Mouse (Mus musculus) left cerebral cortex, postnatal 14 days (tissue): ENCODE measurements around the gene Dhrs3. TPM values are rescaled to one million over a fixed set of nuclear protein-coding genes. Genes with fewer than 3 reads are reported as not detected.

Source experiments
- DNase-seq, 2 experiments: peaks; one replicate each; pipeline ENCODE4 v3.0.0; 2021 to 2022; ENCODE audit warnings: low spot score in 2 of 2, mixed read lengths in 1 of 2
- intact Hi-C: fragments of 180-260 bp; cut with DNase I; formaldehyde crosslinking; loops from one replicate; pipeline ENCODE4 v1.15.1; 2025
- total RNA-seq, 2 experiments: library from RNA; stranded (reverse); gene quantifications; 2 replicates each; pipeline ENCODE4 v1.2.3; 2021

Gene Dhrs3
- total RNA-seq, 2 experiments from 2014 or later: 22.2 TPM

DNA sequence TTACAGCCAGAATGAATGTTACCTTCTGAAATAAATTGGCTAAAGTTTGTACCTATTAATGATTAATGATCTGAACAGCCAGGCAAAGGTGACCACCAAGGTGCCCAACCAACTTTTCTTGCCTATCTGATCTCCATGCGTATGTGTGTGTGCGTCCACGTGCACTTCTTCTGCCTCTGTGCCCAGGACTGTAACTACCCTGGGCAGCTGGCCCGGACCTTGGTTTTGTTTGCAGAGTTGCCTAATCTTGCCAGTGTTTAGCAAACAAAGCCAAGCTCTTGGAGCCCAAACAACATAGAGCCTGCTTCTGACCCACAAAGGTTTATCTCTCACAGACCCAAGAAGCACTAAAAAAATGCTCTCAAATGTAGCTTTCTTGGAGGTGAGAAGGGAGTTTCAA, 64.6 kb downstream of the Dhrs3 start:
- no peak for DNase-seq
- intact Hi-C loops: no loop called here

DNA sequence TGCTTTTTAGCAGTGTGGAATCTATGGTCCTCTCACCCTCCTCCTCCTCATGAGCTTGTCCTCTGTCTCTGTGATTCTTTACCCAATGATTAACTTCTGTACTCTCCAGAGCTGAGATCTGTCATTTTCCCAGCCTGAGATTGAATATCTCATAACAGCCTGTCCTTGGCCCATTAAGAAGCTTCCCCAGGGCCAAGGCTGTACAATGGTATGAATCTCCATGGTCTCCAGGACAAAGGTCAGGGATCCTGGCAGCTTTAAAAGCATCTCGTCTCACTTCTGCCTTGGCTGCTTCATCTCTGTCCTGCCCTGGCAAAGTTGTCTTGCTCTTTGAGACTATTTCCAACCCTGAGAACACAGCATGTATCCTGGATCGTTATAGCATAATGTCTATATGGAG, 65.1 kb downstream of the Dhrs3 start:
- intact Hi-C loops: no loop called here

DNA sequence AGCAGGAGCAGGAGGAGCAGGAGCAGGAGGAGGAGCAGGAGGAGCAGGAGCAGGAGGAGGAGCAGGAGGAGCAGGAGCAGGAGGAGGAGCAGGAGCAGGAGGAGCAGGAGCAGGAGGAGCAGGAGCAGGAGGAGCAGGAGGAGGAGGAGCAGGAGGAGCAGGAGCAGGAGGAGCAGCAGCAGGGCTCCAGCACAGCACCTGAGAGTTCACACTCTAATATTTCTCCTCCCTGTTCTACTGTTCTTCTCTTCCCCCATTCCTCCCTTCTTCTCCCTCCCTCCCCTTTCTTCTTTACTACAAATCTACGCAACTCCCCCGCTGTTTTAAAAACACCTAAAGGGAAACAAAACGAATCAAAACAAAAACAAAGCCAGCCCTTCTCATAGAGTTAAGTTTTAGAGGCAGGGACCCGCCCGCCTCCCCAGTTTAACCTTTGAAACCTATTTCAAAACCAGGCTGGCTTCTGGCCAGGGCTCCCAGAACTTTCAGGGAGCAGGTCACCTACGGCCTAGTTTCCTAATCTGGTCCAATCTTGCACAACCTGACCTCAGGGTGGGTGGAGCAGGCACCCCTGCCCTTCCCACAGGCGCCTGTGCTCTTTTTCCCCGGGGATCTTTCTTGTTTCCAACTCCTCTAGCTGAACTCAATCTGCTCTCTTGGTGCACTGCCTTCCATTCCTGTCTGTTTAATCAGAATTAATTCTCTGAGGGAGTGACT, 67.7 kb downstream of the Dhrs3 start:
- intact Hi-C loops: no loop called here
- no peak for DNase-seq

More for the DNA sequence above, 65.1 kb downstream of the Dhrs3 start:
- DNase-seq: no peak

DNA sequence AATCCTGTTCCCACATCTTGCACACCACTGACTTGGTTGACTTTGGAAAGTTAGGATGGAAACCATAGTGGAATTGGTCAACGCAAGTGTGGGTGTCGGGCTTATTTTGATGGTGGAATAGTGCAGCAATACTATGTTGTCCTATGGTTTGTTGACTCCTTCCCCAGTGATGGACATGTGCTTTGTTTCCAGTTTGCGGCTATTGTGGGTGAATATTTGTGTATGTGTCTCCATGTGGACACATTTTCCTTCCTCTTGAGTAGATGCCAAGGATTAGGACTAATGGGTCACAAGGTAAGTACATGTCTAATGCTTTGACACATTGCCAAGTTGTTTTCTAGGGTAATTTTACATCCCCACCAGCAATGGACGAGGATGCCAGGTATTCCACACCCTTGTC, 68.6 kb downstream of the Dhrs3 start:
- intact Hi-C loops: no loop called here

DNA sequence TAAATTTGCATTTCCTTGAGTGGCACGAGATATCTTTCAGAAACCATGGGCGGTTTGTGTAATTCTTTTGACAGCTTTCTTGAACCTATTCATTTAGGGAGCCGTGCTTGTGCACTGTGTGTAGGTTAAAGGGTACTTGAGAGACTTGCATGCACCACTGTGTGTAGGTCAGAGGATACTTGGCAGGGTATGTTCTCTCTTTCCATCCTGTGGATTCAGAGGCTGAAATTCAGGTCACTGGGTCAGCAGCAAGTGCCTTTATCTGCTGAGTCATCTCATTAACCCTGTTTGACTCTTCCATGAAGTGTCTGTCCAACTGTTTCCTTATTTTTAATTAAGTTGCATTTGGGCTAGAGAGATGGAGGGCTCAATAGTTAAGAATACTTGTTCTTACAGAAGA, 69.1 kb downstream of the Dhrs3 start:
- DNase-seq: no peak
- intact Hi-C loops: no loop called here

More for the DNA sequence above, 68.6 kb downstream of the Dhrs3 start:
- no peak for DNase-seq

DNA sequence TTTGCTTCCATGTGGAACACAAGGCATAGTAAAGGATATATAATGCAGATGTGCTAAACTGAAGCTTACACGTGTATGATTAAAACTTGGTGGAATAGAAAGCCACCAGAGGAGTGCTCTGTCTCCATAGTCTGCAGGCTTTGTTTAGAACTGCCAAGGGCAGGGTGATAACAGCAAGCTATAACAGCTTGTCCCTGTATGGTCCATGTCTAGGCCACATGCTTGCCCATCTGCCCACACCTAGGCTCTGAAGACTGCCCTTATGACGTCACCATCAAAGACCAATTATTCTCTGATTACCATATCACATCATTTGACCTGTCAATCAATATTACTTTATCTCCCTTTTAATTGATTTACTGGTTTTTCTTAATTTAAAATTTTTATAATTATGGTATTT, 72.6 kb downstream of the Dhrs3 start:
- DNase-seq: no peak
- intact Hi-C loops: no loop called here

DNA sequence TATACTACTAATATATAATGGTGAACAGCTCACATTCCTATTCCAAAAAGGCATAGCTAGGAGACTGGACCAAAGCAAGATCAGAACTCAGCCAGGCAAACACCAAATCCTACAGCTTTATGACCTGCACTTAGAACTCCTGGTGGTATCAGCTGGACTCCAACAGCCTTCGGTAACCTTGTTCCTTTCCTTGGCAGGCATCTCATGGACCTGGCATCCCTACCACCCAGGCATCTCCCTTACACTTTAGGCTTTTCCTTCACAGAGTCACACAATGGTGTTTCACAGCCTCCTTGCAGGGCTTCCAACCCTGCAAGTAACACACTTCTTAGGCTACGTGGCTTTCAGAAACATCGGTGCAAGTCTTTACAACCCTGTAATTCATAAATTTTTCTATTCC, 75.7 kb downstream of the Dhrs3 start:
- intact Hi-C loops: no loop called here
- no peak for DNase-seq

DNA sequence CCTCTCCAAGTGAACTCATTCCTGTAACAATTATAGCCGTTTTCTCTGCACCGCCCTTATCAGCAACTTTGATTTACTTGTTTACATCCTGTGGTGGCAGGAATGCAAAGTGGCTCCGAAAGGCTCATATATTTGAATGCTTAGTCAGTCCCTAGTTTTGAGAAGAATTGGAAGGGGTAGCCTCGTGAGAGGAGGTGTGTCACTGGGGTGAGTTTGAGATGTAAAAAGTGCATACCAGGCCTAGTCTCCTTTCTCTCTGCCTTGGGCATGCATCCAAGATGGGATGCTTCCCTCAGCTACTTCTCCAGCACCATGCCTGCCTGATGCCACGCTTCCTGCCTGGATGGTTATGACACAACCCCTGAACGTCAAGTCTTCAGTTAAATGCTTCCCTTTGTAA, 76.4 kb downstream of the Dhrs3 start:
- DNase-seq: no peak
- intact Hi-C loops: no loop called here

DNA sequence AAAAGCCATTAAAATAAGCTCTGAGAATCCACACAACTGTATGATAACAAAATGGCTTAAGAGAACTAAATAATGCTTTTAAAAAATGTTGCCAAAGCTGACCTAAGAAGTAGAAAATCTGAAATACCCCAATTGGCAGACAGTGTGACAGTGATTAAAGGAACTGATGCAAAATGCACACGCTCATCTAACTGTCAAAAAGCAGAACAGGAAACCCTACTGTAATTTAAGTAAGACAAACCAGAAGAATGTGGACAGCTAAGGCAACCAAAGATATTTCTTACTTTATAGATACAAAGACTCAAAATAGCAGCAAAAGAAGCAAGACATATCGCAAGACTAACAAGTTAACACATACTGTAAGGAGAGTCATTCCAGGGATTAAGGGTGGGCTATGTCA, 78.4 kb downstream of the Dhrs3 start:
- no peak for DNase-seq
- intact Hi-C loops: no loop called here

DNA sequence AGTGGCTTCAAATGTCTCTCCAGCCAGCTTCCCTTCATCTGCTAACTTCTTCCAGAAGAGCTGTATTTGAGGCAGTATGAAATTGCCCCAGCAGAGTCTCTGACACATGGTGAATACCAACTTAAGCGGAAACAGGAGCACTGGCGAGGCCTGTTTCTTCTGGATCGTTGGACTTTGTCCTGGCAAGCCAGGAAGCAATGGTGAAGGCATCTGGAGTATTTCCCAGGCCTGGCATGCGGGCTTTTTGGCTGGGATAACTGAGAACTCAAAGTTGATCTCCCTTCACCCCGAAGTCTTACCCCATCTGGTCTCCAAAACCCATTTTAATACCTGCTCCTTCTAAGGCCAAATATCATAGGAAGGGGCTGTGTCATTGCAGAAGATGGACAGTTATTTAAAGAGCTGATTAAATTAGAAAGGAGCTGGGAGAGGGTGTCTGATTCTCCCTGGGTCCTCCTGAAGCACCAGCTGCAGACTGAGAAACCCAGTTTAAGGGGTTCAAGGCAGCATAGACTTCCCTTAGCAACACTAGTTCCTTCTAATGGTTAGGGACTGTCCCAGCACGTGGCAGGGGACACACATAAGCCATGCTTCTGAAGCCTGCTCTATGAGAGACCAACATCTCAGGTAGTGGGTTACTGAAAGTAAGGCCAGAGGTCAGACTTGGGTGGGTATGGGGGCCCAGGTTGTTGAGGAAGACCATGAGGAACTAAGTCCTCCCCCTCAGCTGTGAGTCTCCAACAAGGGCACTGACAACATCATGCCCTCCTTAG, 80.5 kb downstream of the Dhrs3 start:
- intact Hi-C loops: no loop called here
- DNase-seq: peak in 1 of 2 experiments; percentile 32

DNA sequence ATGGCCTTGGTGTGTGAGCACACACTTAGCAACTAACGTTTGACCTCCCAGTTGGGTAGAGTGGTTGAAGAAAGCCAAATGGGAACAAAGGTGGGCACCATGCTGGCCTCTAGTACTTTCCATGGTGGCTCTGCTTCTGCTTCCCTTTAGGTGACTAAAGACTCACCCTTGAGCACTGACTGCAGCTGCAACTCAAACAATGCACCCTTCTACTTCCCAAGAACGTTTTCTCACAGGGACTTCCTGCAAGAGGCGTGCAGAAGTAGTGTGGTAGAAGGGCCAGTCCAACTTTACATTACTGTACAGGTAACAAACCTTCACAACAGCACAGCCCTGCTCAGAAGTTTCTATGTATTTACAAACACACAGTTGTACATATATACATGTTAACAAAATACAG, 81.8 kb downstream of the Dhrs3 start:
- DNase-seq: no peak
- intact Hi-C loops: no loop called here

DNA sequence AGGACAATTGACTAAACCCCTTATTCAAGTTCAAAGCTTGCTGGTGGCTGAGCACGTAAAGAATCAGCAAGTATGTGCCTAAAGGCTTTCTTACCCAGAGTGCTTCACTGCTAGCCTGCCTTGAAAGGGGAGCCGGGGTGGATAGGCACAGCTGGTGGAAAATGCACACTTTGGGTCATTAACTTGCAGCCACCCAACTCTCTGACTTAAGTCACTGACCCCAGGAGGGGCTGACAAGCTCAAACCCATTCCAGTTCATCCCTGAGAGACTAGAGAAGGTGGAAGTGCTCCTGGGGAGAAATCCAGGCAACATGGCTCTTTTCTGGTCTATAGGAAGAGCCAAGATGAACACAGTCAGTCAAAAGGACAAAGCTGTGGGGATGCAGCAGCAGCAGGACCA, 82.9 kb downstream of the Dhrs3 start:
- no peak for DNase-seq
- intact Hi-C loops: no loop called here

DNA sequence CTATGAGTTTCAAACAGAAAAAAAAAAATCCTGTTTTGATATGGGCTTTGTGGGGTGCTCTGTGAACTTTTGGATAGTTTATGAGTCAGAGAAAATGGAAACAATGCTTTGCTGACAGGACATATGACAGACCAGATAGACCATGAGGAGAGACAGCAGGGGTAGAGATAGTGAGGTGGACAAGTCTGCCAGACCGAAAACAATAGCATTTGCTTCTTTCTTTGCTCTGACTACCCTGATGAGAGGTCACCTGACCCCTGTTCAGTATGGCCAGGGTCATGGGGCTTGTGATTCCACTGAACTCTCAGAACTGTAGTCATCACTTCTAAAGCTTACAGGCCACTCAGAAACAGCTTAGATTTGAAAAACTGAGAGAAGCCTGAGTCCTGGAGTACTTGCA, 84.4 kb downstream of the Dhrs3 start:
- intact Hi-C loops: no loop called here
- DNase-seq: no peak

Other genes with a start within 250 kb of the Dhrs3 start
- not detected for gene Gm436, start 206.5 kb upstream of the Dhrs3 start, total RNA-seq
- gene Gm13178, start 171.4 kb upstream of the Dhrs3 start, total RNA-seq: not detected
- not detected for gene Gm438, start 106.2 kb upstream of the Dhrs3 start, total RNA-seq